Mouse (Mus musculus) neural tube, embryonic 12.5 days (tissue): ENCODE measurements around the gene Sf3b1. TPM values are rescaled to one million over a fixed set of nuclear protein-coding genes. Genes with fewer than 3 reads are reported as not detected.
"Not testable (repeated sequence)": the region's sequence is repeated elsewhere in the genome, so short reads cannot be mapped to it uniquely, and the experiment has no call there.

Experiments used
- ATAC-seq: fragments of 200-750 bp; cut with Nextera tagmentation; 2 replicates; pipeline ENCODE4 v1.8.0; 2017; ENCODE audit warnings: low read depth, mild to moderate bottlenecking, moderate TSS enrichment, moderate library complexity; ENCODE audit not compliant: low FRiP score
- H3K27ac ChIP-seq: fragments of 300-500 bp; sonication (generic); 2 replicates; pipeline ENCODE4 v1.5.1; 2016
- H3K27me3 ChIP-seq: fragments of 300-500 bp; sonication (generic); replicated peaks from 2 replicates; pipeline ENCODE4 v1.6.1; 2016; ENCODE audit warnings: mild to moderate bottlenecking
- H3K36me3 ChIP-seq: fragments of 300-500 bp; sonication (generic); 2 replicates; pipeline ENCODE4 v1.6.1; 2016; ENCODE audit warnings: mild to moderate bottlenecking
- H3K4me1 ChIP-seq: fragments of 300-500 bp; sonication (generic); 2 replicates; pipeline ENCODE4 v1.6.1; 2016
- H3K4me2 ChIP-seq: fragments of 300-500 bp; sonication (generic); replicated peaks from 2 replicates; pipeline ENCODE4 v1.6.1; 2016; ENCODE audit warnings: mild to moderate bottlenecking
- H3K4me3 ChIP-seq: fragments of 300-500 bp; sonication (generic); 2 replicates; pipeline ENCODE4 v1.5.1; 2016
- H3K9ac ChIP-seq: fragments of 300-500 bp; sonication (generic); 2 replicates; pipeline ENCODE4 v1.6.1; 2016; ENCODE audit warnings: mild to moderate bottlenecking
- H3K9me3 ChIP-seq: fragments of 300-500 bp; sonication (generic); 2 replicates; pipeline ENCODE4 v1.6.1; 2016; ENCODE audit warnings: mild to moderate bottlenecking
- WGBS: fragments of 180-500 bp; shearing (Covaris S2); methylation state at CpG from one replicate; pipeline ENCODE4 v1.1.7; 2016; 5-methylcytosine and 5-hydroxymethylcytosine counted together
- polyA plus RNA-seq: library from polyadenylated mRNA; unstranded; fragments of >200 nt; fragmentation: Nextera tagmentation; extraction: Ambion mirVana; gene quantifications from 2 replicates; pipeline ENCODE4 v1.2.1, GENCODE M21; 2016

The Sf3b1 gene
- polyA plus RNA-seq, 1 experiment from 2014 or later, result 321 TPM

DNA sequence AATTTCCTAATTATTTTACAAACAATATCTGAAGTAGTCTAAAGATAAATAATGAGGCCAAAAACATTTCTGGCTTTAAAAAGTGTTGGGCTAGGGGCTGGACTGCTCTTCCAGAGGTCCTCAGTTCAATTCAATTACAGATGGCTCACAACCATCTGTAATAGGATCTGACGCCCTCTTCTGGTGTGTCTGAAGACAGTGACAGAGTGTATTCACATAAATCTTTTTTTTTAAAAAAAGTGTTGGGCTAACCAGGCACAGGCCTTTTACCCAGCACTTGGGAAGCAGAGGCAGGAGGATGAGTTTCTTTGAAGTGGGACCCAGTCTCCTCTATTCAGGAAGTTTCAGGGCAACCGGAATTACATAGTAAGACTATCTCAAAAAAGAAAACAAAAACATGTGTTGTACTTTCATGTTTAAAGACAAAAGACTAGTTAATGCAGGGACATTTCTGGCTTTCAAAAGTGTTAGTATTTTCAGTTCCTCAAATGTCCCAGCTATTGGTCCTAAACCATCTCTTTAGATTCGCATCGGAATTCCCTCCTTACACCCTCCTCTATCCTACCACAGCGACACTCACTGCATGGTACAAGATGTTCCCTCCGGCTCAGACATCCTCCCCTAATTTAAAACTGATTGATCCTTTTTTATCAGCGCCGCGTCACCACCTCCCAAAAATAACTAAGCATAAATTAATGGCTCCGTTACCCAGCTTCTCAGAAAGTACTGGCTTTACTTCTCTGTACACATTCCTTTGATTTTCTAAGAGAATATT is 1.4 kb downstream of the Sf3b1 start:
- Histone ChIP-seq H3K9ac (peak overlapping the region; percentile 97), H3K9me3 (no peaks in the 10 kb centered on the region), H3K4me1 (peaks cover 9% of the 10 kb centered on the region), H3K36me3 (no peaks in the 10 kb centered on the region), H3K27me3 (no peaks in the 10 kb centered on the region), H3K4me3 (peak overlapping the region; percentile 94), H3K27ac (no peak overlapping the region), H3K4me2 (peak overlapping the region; percentile 82)
- ATAC-seq, result no peak
- 22% methylated on average over 10 of the region's 10 CpGs for WGBS

DNA sequence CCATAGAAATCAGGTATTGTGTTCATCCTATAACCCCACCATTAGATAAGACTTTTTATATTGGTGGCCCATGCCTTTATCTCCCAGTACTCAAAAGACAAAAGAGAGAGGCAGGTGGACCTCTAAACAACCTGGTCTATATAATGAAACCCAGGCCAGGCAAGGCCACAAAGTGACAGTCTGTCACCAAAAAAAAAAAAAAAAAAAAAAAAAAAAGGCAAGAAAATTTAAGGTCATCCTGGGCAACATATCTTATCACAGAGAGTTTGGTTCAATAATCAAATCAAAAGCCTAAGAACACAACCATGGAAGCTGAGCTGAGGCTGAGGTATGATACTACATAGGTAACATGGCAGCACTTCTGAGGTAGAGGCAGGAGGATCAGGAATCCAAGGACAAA is 5.4 kb downstream of the Sf3b1 start:
- H3K9me3 ChIP-seq, result no peaks in the 10 kb centered on the region
- H3K4me2 ChIP-seq, result no peak overlapping the region
- peaks cover 20% of the 10 kb centered on the region for H3K36me3 ChIP-seq
- no peak overlapping the region for H3K9ac ChIP-seq
- H3K4me3 ChIP-seq, result no peak overlapping the region
- H3K27ac ChIP-seq, result no peak overlapping the region
- peaks cover 9% of the 10 kb centered on the region for H3K4me1 ChIP-seq
- no peak for ATAC-seq
- no peaks in the 10 kb centered on the region for H3K27me3 ChIP-seq

DNA sequence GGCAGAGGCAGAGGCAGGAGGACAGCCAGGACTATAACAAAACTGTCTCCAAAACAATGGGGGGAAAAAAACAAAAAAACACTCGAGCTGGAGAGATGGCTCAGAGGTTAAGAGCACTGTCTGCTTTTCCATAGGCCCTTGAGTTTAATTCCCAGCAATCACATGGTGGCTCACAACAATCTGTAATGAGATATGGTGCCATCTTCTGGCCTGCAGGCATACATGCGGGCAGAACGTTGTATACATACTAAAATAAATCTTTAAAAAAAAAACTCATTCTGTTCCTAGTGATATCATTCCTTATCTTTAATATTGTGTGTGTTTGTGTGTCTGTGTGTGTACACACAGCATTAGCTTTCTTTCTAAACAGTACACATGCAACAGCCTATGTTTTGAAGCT is 14.8 kb downstream of the Sf3b1 start:
- Histone ChIP-seq H3K4me2 (no peak overlapping the region), H3K27me3 (no peaks in the 10 kb centered on the region), H3K4me1 (no peaks in the 10 kb centered on the region), H3K9ac (no peak overlapping the region), H3K9me3 (no peaks in the 10 kb centered on the region), H3K4me3 (no peak overlapping the region), H3K36me3 (peaks cover 75% of the 10 kb centered on the region), H3K27ac (no peak overlapping the region)
- 69% methylated on average over 3 of the region's 3 CpGs for WGBS
- ATAC-seq, result no peak

DNA sequence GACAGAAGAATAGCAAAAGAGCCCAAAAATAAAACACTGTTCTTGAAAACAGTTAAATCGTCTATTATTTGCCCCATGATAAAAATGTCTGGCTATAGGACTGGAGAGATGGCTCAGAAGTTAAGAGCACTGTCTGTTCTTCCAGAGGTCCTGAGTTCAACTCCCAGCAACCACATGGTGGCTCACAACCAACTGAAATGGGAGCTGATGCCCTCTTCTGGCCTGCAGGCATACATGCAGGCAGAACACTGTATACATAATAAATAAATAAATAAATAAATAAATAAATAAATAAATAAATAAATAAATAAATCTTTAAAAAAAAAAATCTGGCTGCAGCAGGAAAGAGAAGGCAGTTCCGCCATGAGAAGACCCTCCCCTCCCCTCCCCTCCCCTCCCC is 19.0 kb downstream of the Sf3b1 start:
- not testable (repeated sequence) for ATAC-seq, H3K4me2 ChIP-seq, H3K9me3 ChIP-seq, H3K9ac ChIP-seq, H3K4me3 ChIP-seq, H3K27ac ChIP-seq, H3K27me3 ChIP-seq, H3K4me1 ChIP-seq
- peaks cover 72% of the 10 kb centered on the region for H3K36me3 ChIP-seq
- 89% methylated on average over 2 of the region's 2 CpGs for WGBS

DNA sequence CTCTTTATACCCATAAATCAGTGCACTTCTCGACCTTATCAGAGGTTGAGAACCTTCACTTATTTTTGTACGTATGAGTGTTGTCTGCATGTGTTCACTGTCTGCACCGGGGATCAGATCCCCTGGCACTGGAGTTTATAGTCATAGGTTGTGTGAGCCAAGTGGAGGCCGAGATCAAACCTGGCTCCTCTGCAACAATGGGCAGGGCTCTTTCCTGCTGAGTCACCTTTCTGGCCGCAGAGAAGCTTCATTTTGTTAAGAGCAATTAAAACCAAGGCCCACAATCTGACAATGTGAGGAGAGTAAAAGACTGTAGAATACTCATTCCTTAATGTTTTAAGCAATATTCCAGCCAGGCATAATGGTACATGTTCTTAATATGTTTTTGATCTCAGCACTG is 33.7 kb downstream of the Sf3b1 start:
- Histone ChIP-seq H3K9me3 (no peaks in the 10 kb centered on the region), H3K4me1 (no peaks in the 10 kb centered on the region), H3K4me3 (no peak overlapping the region), H3K27me3 (no peaks in the 10 kb centered on the region), H3K9ac (no peak overlapping the region), H3K4me2 (no peak overlapping the region), H3K36me3 (peaks cover 78% of the 10 kb centered on the region), H3K27ac (no peak overlapping the region)
- ATAC-seq, result no peak
- WGBS, result 88% methylated on average over 5 of the region's 5 CpGs

DNA sequence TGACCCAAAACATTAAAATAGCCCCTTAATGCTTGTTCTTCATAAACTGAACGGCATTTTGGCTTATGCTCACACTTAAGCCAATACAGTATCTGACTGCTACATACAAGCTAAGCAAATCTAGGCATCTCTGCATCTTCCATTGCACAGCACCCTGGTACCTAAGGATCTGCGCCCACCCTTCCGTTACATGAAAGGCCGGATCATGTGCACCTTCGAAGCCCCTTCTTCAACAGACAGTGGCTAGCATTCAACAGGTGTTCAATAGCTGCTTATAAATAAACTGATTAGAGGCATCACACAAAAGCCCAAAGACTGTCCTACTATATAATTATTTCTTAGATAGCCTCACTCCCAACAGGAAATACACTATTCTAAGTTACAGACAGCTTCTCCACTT is 41.0 kb downstream of the Sf3b1 start:
- Histone ChIP-seq H3K36me3 (peaks cover 50% of the 10 kb centered on the region), H3K4me2 (no peak overlapping the region), H3K27me3 (no peaks in the 10 kb centered on the region), H3K9ac (no peak overlapping the region), H3K4me3 (no peak overlapping the region), H3K9me3 (no peaks in the 10 kb centered on the region), H3K27ac (no peak overlapping the region), H3K4me1 (no peaks in the 10 kb centered on the region)
- no peak for ATAC-seq
- 96% methylated on average over 5 of the region's 5 CpGs for WGBS

DNA sequence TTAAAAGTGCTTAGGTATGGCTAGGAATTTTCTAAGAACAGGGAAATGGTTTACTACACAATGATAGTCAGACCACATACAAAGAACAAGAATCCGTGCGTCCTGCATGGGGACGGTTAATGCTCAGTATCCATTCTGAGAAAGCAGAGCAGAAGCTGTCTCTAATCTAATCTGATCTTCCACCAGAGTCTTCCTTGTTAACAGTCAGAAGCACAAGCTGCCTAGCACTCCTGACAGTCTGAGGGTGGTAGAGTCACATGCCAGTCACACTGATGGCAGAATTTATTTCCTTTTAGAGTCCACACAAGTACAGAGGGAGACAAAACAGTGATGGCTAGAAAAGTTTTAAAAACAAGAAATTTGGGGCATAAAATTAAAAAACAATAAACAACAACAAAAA is 41.5 kb downstream of the Sf3b1 start:
- H3K4me2 ChIP-seq, result no peak overlapping the region
- ATAC-seq, result no peak
- WGBS, result 96% methylated on average over 3 of the region's 3 CpGs
- no peaks in the 10 kb centered on the region for H3K9me3 ChIP-seq
- H3K36me3 ChIP-seq, result peaks cover 48% of the 10 kb centered on the region
- H3K9ac ChIP-seq, result no peak overlapping the region
- no peak overlapping the region for H3K27ac ChIP-seq
- no peak overlapping the region for H3K4me3 ChIP-seq
- no peaks in the 10 kb centered on the region for H3K4me1 ChIP-seq
- no peaks in the 10 kb centered on the region for H3K27me3 ChIP-seq

DNA sequence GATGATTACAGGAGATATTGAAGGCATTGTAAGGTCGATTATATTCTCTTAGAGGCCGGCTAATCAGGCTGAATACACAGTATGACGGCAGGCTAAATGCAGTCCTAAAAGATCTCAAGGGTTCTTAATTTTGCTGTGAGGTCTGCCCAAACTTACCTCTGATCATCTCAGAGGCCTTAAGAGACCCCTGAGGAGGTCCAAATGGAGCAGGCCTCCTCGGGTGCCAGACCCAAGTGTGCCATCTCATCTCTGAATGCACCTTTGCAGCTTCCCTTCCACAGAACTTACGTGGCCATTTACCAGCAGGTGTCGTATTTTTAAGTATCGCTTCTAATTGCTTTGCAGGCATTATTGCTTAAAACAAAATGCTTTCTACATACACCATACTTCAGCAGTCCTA is 43.1 kb downstream of the Sf3b1 start:
- no peaks in the 10 kb centered on the region for H3K4me1 ChIP-seq
- ATAC-seq, result no peak
- no peaks in the 10 kb centered on the region for H3K27me3 ChIP-seq
- peaks cover 35% of the 10 kb centered on the region for H3K36me3 ChIP-seq
- WGBS, result 91% methylated on average over 7 of the region's 7 CpGs
- H3K4me2 ChIP-seq, result no peak overlapping the region
- no peak overlapping the region for H3K4me3 ChIP-seq
- H3K9me3 ChIP-seq, result no peaks in the 10 kb centered on the region
- no peak overlapping the region for H3K9ac ChIP-seq
- H3K27ac ChIP-seq, result no peak overlapping the region

DNA sequence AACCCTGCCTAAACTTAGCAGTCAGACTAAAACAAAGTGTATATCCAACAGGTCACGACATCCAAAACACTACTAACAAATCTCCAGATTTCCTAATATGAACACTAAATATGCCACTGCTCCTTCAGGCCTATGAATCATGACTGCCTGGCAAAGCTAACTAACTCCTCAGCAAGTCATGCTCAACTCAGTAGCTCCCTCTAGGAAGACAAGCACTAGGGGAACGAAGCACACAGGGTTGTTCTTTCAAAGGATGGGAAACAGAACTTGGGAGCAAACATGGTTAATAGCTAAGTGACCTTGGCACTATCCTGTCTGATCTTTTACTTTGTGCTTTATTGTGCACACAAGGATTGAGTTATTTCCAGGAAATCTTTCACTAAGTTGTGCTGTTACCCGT is 43.9 kb downstream of the Sf3b1 start:
- 75% methylated on average over 3 of the region's 3 CpGs for WGBS
- Histone ChIP-seq H3K27ac (no peak overlapping the region), H3K4me1 (no peaks in the 10 kb centered on the region)

DNA sequence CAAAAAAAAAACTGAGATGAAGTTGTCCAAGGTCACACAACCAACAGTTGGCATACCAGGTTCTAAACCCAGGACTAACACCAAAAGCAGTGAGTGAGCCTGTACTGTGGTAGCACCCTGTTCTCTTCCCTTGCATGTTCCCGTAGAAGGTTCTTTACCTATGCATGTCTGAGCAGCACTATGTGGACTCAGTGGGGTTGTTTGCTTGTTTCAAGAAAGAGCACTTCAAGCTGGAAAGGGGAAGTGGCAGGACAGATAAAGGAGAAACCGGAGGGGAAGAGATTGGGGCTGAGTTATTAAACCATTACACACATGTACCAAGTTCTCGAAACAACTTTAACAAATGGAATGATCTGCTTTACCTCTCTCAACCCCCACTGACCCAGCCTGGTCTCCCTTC is 44.6 kb downstream of the Sf3b1 start:
- no peak for ATAC-seq
- no peaks in the 10 kb centered on the region for H3K9me3 ChIP-seq
- H3K4me1 ChIP-seq, result no peaks in the 10 kb centered on the region
- H3K27me3 ChIP-seq, result no peaks in the 10 kb centered on the region
- 95% methylated on average over 3 of the region's 3 CpGs for WGBS
- H3K4me3 ChIP-seq, result no peak overlapping the region
- H3K9ac ChIP-seq, result no peak overlapping the region
- no peak overlapping the region for H3K4me2 ChIP-seq
- H3K36me3 ChIP-seq, result peaks cover 29% of the 10 kb centered on the region
- no peak overlapping the region for H3K27ac ChIP-seq

More for the DNA sequence above, 43.9 kb downstream of the Sf3b1 start:
- ATAC-seq, result no peak
- peaks cover 32% of the 10 kb centered on the region for H3K36me3 ChIP-seq
- no peak overlapping the region for H3K4me3 ChIP-seq
- no peak overlapping the region for H3K4me2 ChIP-seq
- H3K9ac ChIP-seq, result no peak overlapping the region
- no peaks in the 10 kb centered on the region for H3K27me3 ChIP-seq
- no peaks in the 10 kb centered on the region for H3K9me3 ChIP-seq

DNA sequence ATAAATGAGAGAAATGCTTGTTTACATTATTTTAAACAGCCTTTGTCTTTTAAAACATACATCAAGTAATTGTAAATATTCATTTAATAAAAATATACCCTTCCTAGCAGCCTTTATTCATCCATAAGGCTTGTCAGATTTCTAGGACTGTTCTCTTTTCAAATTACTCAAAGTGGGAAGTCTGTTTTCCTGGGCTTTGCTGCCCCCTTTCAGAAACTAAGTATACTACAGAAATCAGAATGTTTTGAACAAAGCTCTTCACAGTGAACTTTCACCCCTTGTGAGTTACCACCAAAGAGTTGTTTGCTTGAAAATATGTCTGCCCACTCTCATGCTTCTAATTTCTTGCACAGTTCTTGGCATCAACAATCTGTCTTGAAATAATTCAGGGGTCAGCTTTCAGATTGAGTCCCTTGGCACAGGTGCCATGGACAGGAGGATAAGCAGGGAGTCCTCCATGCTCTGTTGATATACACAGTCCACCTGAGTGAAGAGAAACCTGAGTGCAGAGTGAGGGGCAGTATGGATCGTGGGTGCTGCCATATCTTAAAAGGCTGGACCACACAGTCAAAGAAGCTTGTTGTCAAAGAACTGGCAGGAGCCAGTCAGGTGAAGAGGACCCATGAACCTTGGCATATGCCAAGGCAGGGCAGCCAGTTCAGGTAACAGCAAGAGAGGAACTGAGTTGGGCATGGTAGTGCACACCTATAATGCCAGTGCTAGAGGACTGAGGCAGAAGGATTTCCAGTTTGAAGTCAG is 47.9 kb downstream of the Sf3b1 start:
- Histone ChIP-seq H3K27ac (no peak overlapping the region), H3K4me3 (no peak overlapping the region), H3K27me3 (no peaks in the 10 kb centered on the region), H3K36me3 (0 out of 2 replicates have a peak, but pooled peaks cover 3% of the 10 kb centered on the region), H3K4me1 (no peaks in the 10 kb centered on the region), H3K9ac (no peak overlapping the region), H3K4me2 (no peak overlapping the region), H3K9me3 (no peaks in the 10 kb centered on the region)
- ATAC-seq, result no peak
- 53% methylated on average over 1 of the region's 1 CpGs for WGBS

DNA sequence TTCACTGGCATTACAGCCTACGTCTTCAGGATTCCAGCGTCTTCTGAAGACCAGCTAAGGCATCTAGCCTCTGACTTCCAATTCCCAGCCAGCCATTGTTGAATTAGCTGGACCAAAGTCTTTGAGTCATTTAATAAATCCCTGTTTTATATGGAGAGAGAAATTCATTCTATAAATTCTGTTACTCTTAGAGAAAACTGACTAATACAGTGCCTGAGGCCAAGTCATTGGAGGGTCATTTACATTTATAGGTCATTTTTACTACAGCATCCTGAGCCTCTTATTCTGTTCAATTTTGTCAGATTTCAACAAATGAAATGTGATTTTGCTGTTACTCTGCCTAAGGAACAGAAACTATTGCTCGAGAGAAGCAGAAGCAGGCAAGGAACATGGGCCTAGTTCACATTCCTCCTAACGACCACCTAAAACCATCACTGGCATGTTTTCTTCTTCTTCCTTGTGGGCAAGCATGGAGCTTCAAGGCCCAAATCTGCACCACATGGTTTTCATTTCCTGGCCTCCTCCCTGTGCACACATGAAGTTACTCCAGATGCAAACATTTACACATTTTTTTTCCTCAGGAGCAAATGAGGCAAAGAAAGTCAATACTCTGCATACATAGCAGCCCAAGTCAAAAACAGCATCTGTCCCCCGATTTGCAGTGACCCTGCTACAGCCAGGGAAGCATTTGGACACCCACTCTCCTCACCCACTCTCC is 55.4 kb downstream of the Sf3b1 start:
- Histone ChIP-seq H3K36me3 (no peaks in the 10 kb centered on the region), H3K4me2 (no peak overlapping the region), H3K27me3 (no peaks in the 10 kb centered on the region), H3K9me3 (no peaks in the 10 kb centered on the region; the same call in 1 of the 2 replicates), H3K27ac (no peak overlapping the region), H3K4me3 (no peak overlapping the region), H3K4me1 (no peaks in the 10 kb centered on the region), H3K9ac (no peak overlapping the region)
- WGBS, result 82% methylated on average over 5 of the region's 5 CpGs
- no peak for ATAC-seq
